Mouse (Mus musculus) megakaryocyte-erythroid progenitor cell, adult 5-6 weeks (primary cell): ENCODE data around the gene Alox5. TPM values are rescaled to one million over a fixed set of nuclear protein-coding genes. Genes with fewer than 3 reads are reported as not detected.
A peak's percentile ranks its signal among the peaks of the same experiment; 100 is the strongest.

Source experiments
- ATAC-seq: replicated peaks from 2 replicates; pipeline ENCODE4 v1.8.0; 2016; ENCODE audit warnings: mild to moderate bottlenecking, inconsistent platforms; ENCODE audit not compliant: severe bottlenecking, poor library complexity, low FRiP score, low TSS enrichment
- total RNA-seq, 2 experiments: library from RNA; stranded (forward) in 1 of 2; stranded (reverse) in 1 of 2; fragments of 200-1000, 215-1000 nt in 1 of 2; fragments of >200 nt in 1 of 2; fragmentation: Nextera tagmentation in 1 of 2; gene quantifications; 2 replicates each; pipeline ENCODE4 v1.2.3; 2014 to 2017

Gene Alox5
- total RNA-seq (2014; fragmentation: Nextera tagmentation) (3.2 and 4.4 TPM in 2 replicates), total RNA-seq (2017) (4.2 and 5.7 TPM in 2 replicates)

DNA sequence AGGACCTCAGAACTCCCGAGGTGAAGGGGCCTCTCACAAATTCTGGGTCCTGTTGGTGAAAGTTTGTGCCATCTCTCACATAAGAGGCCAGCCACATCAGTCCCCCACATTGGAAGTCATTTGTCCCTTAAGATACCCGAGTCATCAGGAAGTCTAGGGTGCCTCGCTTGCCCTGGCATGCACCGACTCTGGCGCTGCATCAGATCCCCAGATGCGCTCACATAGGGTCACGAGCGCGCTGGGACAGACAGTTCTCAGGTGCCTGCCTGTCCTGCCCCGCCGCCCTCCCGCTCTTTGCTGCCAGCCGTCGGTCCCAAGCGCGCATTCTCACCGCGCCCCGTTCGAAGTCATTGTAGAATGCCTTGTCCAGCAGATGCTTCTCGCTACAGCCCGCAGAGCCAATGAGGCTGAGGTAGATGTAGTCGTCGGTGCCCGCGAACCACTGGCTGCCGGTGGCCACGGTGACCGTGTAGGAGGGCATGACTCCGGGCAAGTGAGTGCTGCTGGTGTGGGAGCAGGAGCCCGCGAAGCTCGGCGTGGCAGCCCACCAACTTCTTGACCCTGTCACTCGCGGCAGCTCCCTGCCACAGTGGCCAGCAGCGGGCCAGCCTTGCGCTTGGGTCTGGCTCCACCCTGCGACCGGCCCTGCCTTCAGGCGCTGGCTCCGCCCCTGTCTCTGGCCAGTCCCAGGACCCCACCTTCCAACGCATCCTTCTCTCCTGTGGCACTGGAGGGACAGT lies at the start of gene Alox5:
Gene Alox5, minus strand, starts transcription at position 635 of the 740 bp plus-strand sequence.
- peak; percentile 64 for ATAC-seq

GRCm38 (mm10) chr6:116506302-116507003 lies 45.5 kb upstream of the Alox5 start, which contains the start of gene Olfr212:
Gene Olfr212 (plus strand): TSS chr6:116506516.
- peak; percentile 70 for ATAC-seq

- no peak for ATAC-seq
Observed at GRCm38 (mm10) chr6:116495960-116496359, 35.0 kb upstream of the Alox5 start.

- ATAC-seq = no peak
Observed at GRCm38 (mm10) chr6:116493742-116494141, 32.8 kb upstream of the Alox5 start.

- no peak for ATAC-seq
Observed at GRCm38 (mm10) chr6:116488791-116489190, 27.8 kb upstream of the Alox5 start, which contains the start of gene Olfr211. Gene Olfr211 (plus strand): TSS chr6:116489091.

DNA sequence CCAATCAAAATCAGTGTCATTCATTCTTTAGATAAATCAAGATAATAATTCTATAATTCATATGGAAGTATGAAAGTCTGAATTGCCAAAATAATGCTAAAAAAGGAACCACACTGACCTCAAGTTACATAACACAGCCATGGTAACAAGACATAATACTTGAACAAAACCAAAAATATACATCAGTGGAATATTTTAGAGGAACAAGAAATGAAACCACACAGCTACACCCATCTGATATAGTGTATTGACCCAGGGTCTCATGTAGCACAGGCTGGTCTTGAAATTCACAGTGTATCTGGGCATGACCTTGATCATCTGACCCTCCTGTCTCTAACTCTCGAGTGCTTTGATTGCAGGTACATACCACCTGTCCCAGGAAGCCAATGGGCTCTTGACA lies 25.9 kb upstream of the Alox5 start:
- no peak for ATAC-seq

DNA sequence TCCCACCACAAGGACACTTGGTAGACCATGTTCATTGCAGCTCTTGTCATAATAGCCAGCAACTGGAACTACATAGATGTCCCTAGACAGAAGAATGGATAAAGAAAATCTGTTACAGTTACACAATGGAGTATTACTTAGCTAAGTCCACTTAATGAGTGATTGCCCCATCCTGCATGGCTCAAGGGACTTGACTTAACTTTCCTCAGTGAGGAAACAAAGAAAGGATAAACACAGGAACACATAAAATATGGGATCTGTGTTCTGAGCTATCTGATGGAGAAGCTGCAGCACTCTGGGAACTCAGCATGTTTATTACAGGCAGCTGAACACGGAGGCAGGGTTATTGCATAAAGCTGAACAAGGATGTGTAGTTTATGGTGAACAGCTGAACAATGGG lies 24.1 kb upstream of the Alox5 start:
- no peak for ATAC-seq

DNA sequence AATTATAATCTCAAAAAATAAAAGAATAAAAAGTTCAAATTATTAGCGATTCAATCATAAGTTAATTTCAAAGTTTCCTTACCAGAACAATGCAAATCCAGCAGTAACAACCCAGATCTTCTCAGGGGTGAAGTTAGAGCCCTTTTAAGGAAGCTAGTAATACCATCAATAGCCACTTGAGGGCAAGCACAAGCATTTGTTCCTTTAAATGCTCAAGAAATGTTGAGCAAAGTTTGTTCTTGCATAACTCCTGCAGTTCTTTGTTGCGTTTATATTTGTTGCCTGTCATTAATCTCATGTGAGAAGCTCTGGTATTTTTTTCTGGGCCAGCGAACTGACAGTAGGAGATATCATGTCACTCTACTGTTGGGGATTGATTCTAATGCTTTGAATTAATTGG lies 7.1 kb upstream of the Alox5 start:
- peak; percentile 81 for ATAC-seq

GRCm38 (mm10) chr6:116459232-116459631 lies 1.7 kb downstream of the Alox5 start:
- ATAC-seq = no peak

DNA sequence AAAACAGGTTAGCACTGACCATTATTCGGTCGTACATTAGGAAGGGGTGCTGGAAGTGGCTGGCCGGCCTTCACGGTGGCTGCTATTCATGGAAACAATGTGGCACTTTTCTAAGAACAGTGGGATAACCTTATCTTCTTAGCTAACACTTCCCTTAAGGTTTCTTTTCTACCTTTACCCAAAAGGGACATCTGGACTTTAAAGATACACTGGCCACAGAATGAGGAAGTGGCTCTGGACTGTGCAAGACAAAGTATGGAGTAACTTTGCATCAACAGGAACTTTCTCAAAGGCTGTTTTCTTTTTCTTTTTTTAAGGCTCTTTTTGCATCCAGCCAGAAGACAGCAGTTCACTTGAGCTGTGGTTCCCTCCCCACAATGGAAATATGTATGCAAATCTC lies 2.2 kb downstream of the Alox5 start:
- ATAC-seq = no peak

DNA sequence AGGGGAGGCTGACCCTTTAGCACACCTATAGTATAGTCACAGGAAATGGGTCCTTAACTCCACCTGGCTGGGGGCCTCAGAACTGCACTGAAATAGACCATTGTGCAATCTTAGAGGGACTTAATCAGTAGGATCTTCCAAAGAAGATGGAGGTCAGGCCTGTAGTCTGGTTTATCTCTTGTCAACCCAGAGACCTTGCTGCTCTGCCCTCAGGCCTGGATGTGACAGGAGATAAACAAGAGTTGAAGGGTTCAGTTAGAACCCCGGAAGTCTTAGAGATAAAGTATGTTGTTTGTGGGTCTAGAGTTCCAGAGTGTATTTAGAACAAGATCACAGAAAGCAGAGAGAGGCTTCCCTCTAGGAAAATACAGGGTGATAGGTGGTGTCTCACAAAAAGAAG lies 4.5 kb downstream of the Alox5 start:
- peak; percentile 46 for ATAC-seq

GRCm38 (mm10) chr6:116455781-116456180 lies 5.2 kb downstream of the Alox5 start:
- ATAC-seq = no peak

- ATAC-seq = peak; percentile 57; the same call in 1 of the 2 replicates
Observed at GRCm38 (mm10) chr6:116440849-116441248, 20.1 kb downstream of the Alox5 start.

GRCm38 (mm10) chr6:116440447-116440846 lies 20.5 kb downstream of the Alox5 start:
- peak; percentile 14; the same call in 1 of the 2 replicates for ATAC-seq

GRCm38 (mm10) chr6:116439531-116439930 lies 21.4 kb downstream of the Alox5 start:
- ATAC-seq = no peak

GRCm38 (mm10) chr6:116438864-116439263 lies 22.1 kb downstream of the Alox5 start:
- no peak for ATAC-seq

DNA sequence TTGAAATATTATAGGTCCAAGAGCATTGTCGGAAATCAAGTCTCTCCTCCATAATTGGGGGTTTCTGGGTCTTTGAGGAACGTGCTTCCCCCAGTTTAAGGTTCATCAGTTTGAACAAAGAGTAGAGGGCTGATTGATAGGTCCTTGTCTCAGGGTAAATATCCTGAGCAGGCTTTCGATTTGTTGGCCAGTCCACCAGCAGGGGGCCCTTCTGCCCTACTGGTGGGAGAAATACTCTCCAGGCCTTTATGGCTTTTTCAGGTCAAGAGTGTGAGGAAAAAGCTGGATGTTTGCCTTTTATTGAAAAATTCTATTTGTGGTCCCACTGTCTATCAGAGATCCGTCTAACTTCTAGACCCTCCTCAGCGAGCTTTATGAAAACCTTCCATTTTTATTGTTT lies 32.7 kb downstream of the Alox5 start:
- ATAC-seq = peak; percentile 84

DNA sequence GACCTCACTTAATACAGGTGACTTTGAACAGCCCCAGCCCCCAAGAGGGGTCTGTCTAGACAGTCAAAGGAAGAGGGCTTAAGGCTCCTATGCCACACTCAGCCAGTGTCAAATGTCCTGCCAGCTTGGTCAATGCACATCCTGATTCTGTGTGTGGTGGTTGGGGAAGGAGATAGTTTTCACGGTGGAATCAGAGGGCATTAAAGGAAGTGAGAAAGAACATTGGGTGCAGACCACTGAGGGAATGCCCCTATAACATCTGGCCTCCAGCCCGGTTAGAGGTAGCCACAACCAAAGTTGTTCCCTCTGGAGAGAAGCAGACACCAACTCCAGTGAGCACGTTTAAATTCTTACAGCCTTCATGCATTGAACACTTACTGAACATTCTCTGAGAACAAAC lies 33.4 kb downstream of the Alox5 start:
- no peak for ATAC-seq

DNA sequence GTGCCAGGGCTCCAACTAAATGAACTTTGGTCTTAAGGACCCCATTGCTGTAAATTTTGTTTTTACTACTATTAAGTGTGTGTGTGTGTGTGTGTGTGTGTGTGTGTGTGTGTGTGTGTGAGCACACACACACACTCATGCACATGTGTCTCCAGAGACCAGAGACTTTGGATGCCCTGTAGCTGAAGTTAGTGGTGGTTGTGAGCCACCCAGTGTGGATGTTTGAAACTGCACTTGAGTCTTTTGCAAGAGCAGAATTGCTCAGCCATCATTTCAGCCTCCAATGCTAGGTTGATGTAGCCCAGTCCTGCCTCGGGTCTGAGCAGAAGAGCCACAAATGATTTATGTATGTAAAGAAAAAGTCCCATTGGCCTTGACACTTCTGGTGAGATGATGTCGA lies 37.3 kb downstream of the Alox5 start:
- ATAC-seq = no peak

DNA sequence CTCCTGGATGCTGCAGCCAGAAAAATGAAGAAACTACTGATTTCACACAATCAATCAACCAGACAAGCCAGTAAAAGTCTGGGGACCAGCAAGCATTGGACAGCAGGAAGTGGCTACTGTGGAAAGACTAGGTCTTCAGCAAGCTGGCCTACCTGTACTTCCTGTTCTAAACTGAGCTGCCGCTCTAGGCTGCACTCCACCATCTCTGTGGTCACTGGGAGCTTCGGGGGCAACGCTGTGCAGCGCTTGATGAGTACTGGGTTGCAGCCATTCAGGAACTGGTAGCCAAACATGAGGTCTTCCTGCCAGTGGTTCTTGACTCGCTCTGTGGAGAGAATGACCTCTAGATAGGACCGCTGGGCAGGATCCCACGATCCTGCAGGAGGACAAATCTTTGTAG lies 38.0 kb downstream of the Alox5 start:
- no peak for ATAC-seq

DNA sequence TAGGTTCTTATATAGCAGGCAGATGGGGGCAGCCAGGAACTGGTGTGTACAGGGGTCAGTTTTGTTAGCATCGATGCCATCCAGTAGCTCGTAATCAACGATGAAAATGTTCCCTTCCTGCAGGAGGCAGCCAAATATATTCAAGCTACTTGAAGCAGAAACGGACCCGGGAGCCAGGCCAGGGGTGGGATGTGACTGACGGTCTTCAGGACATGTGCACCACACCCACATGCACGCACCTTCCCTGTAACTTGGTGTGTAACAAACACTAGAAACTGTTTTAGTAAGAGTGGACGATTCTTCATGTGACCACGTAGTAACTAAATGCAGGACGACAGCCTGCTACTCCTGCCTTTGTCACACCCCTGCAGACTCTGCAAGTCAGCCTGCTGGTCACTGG lies 40.7 kb downstream of the Alox5 start:
- no peak for ATAC-seq
